Mouse (Mus musculus) G1E (cell line): ENCODE results near the gene Zcchc8.

Experiments
- CTCF ChIP-seq: IDR thresholded peaks from 2 replicates; pipeline ENCODE4 v1.5.1; 2012; ENCODE audit warnings: low read depth, low read length, inconsistent platforms, mixed read lengths
- GATA1 ChIP-seq: IDR thresholded peaks from 2 replicates; pipeline ENCODE4 v1.6.1; 2012; ENCODE audit warnings: borderline replicate concordance, low read length, inconsistent platforms, mixed read lengths
- GATA2 ChIP-seq: IDR thresholded peaks from 2 replicates; pipeline ENCODE4 v1.6.1; 2012; ENCODE audit warnings: low read depth, low read length, inconsistent platforms, borderline replicate concordance
- POLR2AphosphoS5 ChIP-seq: IDR thresholded peaks from 2 replicates; pipeline ENCODE4 v1.6.1; 2012; ENCODE audit warnings: low read depth, low read length, inconsistent platforms; ENCODE audit not compliant: insufficient replicate concordance
- TAL1 ChIP-seq: conservative IDR thresholded peaks from 2 replicates; pipeline ENCODE4 v1.6.1; 2012; ENCODE audit warnings: low read depth, low read length, inconsistent platforms, mixed read lengths

GRCm38 (mm10) chr5:123746253-123746652 is 25.4 kb upstream of the Zcchc8 start:
- TF ChIP-seq CTCF: no peak
- TF ChIP-seq POLR2AphosphoS5: no peak
- no peak for TF ChIP-seq GATA2
- TF ChIP-seq TAL1: peak; percentile 80
- TF ChIP-seq GATA1: no peak
